Mouse (Mus musculus) C2C12 (cell line): Measurements from ENCODE around the gene Lenep.

Experiments
- CTCF ChIP-seq: IDR thresholded peaks from one replicate; pipeline ENCODE4 v1.5.1; 2011; ENCODE audit not compliant: control insufficient read depth, insufficient read depth, insufficient read length
- MAX ChIP-seq: IDR thresholded peaks from one replicate; pipeline ENCODE4 v1.6.1; 2011; ENCODE audit warnings: mild to moderate bottlenecking, control low read depth
- MYOD1 ChIP-seq: IDR thresholded peaks from one replicate; pipeline ENCODE4 v1.6.1; 2011; ENCODE audit warnings: low read depth; ENCODE audit not compliant: control insufficient read depth, insufficient read length

GRCm38 (mm10) chr3:89410864-89411263 is 8.3 kb upstream of the Lenep start:
- TF ChIP-seq MAX (no peak), CTCF (no peak), MYOD1 (no peak)
